Mouse (Mus musculus): Measurements from ENCODE around the gene Klhdc7b. TPM values are rescaled to one million over a fixed set of nuclear protein-coding genes. Genes with fewer than 3 reads are reported as not detected.

The Klhdc7b gene
- polyA plus RNA-seq, 1 experiment from 2014 or later, result not detected

- Histone ChIP-seq H3K9me3 (no peaks in the 10 kb centered on the region), H3K27me3 (ENCODE audit: insufficient read depth, poor library complexity, severe bottlenecking) (no peaks in the 10 kb centered on the region), H3K4me1 (replicated peaks) (peaks cover 34% of the 10 kb centered on the region), H3K27ac (peak overlapping the region; percentile 95), H3K4me3 (peak overlapping the region; percentile 89), H3K36me3 (peaks cover 64% of the 10 kb centered on the region)
- WGBS, result under 1% methylated on average over 15 of the region's 15 CpGs
- peak; percentile 90 for DNase-seq (ENCODE audit: low spot score)
Measured at GRCm38 (mm10) chr15:89356372-89356771, 28.3 kb upstream of the Klhdc7b start.

- H3K27me3 ChIP-seq (ENCODE audit: insufficient read depth, poor library complexity, severe bottlenecking), result no peaks in the 10 kb centered on the region
- no peak overlapping the region for H3K4me3 ChIP-seq
- 94% methylated on average over 3 of the region's 3 CpGs for WGBS
- peaks cover 64% of the 10 kb centered on the region for H3K36me3 ChIP-seq
- H3K4me1 ChIP-seq (replicated peaks), result peaks cover 32% of the 10 kb centered on the region
- H3K9me3 ChIP-seq, result no peaks in the 10 kb centered on the region
- DNase-seq (ENCODE audit: low spot score), result no peak
- H3K27ac ChIP-seq, result no peak overlapping the region
Measured at GRCm38 (mm10) chr15:89358784-89359183, 25.9 kb upstream of the Klhdc7b start.

DNA sequence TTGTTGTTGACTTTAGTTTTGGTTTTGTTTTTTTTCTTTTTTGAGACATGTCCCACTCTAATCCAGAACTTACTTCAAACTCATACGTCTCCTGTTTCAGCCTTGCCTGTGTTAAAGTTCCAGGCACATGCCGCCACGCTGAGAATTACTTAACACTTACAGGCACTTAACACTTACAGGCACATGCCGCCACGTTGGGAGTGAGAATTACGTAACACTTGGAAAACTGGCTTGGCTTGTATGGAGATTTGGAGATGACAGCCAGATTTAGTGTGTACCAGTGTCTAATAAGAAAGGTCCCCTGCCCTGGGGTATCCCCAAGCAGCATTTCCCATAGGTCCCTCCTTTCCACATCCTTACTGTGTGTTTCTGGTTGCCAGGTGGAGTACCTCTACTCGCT is 21.7 kb upstream of the Klhdc7b start:
- Histone ChIP-seq H3K4me3 (no peak overlapping the region), H3K27me3 (ENCODE audit: insufficient read depth, poor library complexity, severe bottlenecking) (no peaks in the 10 kb centered on the region), H3K4me1 (replicated peaks) (peaks cover 5% of the 10 kb centered on the region; the same call in 1 of the 2 replicates), H3K27ac (no peak overlapping the region), H3K9me3 (no peaks in the 10 kb centered on the region), H3K36me3 (peaks cover 97% of the 10 kb centered on the region)
- no peak for DNase-seq (ENCODE audit: low spot score)
- WGBS, result 95% methylated on average over 7 of the region's 7 CpGs

GRCm38 (mm10) chr15:89365141-89365551 is 19.6 kb upstream of the Klhdc7b start:
- Histone ChIP-seq H3K36me3 (peaks cover 100% of the 10 kb centered on the region), H3K27me3 (ENCODE audit: insufficient read depth, poor library complexity, severe bottlenecking) (no peaks in the 10 kb centered on the region), H3K4me1 (replicated peaks) (no peaks in the 10 kb centered on the region), H3K9me3 (no peaks in the 10 kb centered on the region), H3K27ac (no peak overlapping the region), H3K4me3 (no peak overlapping the region)
- no peak for DNase-seq (ENCODE audit: low spot score)
- 94% methylated on average over 4 of the region's 4 CpGs for WGBS

DNA sequence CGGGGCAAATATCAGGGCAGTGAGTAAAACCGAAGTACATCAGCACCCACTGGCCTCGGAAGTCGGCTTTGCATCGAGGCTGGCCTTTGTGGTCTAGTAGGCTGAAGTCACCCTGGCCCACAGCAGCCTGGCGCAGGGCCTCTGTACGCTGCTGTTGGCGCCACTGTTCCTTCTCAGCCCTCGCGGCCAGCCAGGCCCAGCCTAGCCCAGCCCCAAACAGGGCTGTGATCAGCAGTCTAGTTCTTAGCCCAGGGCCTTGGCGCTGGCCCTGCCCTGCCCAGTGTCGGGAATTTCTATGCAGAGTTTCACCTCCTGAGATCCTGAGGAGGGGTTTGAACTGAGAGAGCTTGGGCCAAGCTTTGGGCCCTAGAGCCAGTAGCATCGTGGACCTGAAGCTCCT is 12.6 kb upstream of the Klhdc7b start:
- Histone ChIP-seq H3K36me3 (peaks cover 61% of the 10 kb centered on the region), H3K9me3 (no peaks in the 10 kb centered on the region), H3K27me3 (ENCODE audit: insufficient read depth, poor library complexity, severe bottlenecking) (peaks cover 18% of the 10 kb centered on the region), H3K4me1 (replicated peaks) (peaks cover 28% of the 10 kb centered on the region), H3K4me3 (peak overlapping the region; percentile 71; the same call in 1 of the 2 replicates), H3K27ac (no peak overlapping the region; the same call in 1 of the 2 replicates)
- DNase-seq (ENCODE audit: low spot score), result no peak
- 92% methylated on average over 13 of the region's 13 CpGs for WGBS

DNA sequence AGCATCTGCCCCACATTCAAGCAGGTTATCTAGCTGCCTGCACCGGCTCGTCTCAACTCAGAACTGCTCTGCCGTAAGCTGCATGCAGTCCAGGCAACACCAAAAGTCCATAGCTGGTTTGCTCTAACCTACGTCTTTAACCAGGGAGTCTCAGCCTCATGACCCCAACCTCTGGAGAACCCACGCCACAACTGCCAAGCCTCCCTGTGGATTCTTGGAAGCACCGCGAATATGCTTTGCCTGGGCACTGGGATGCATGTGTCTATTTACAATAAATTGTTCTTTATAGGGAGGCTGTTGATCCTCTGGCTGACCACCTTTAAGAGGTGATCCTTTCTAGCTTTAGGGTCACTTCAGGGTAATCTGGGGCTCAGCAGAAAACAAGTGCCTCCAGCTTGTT is 12.2 kb upstream of the Klhdc7b start:
- Histone ChIP-seq H3K9me3 (no peaks in the 10 kb centered on the region), H3K4me3 (peak overlapping the region; percentile 71), H3K36me3 (peaks cover 56% of the 10 kb centered on the region), H3K27me3 (ENCODE audit: insufficient read depth, poor library complexity, severe bottlenecking) (peaks cover 22% of the 10 kb centered on the region), H3K4me1 (replicated peaks) (peaks cover 33% of the 10 kb centered on the region), H3K27ac (peak overlapping the region; percentile 95; the same call in 1 of the 2 replicates)
- 89% methylated on average over 7 of the region's 7 CpGs for WGBS
- DNase-seq (ENCODE audit: low spot score), result no peak

- peak; percentile 79 for DNase-seq (ENCODE audit: low spot score)
Measured at GRCm38 (mm10) chr15:89373027-89373761, 11.5 kb upstream of the Klhdc7b start.

DNA sequence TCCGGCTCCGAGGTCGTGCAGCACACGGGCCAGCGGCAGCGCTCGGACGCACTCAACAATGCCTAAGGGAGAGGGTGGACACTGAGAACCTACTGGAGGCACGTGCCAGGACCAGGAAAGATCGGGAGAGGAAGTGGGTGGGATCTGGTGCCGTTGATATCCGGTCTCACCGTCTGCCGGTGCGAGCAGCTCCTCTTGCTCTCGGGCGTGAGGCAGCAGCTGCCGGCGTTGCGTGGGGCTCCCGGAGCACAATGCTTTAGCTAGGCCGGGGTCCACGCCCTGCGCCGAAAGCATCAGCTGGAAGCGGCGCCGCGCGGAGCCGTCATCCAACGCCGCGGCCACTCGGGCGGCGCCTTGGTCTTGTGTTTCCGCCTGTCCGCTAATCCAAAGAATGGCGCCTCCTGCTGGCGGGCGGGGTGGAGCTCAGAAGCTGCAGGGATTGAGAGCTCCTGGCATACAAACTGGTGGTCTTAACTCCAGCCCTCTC is 10.9 kb upstream of the Klhdc7b start, which contains the start of gene Sco2:
Gene Sco2 (minus strand): TSS at position 85 of the 487 bp plus-strand sequence.
- Histone ChIP-seq H3K27ac (peak within 1 kb of the TSS; percentile 95), H3K9me3 (no peaks in the 10 kb centered on the region), H3K4me3 (peak within 1 kb of the TSS; percentile 71), H3K4me1 (replicated peaks) (peaks cover 45% of the 10 kb centered on the region), H3K36me3 (peaks cover 44% of the 10 kb centered on the region), H3K27me3 (ENCODE audit: insufficient read depth, poor library complexity, severe bottlenecking) (peaks cover 35% of the 10 kb centered on the region)
- peak; percentile 97 for DNase-seq (ENCODE audit: low spot score)
- WGBS, result under 1% methylated on average over 42 of the region's 42 CpGs

More at GRCm38 (mm10) chr15:89373027-89373761, 11.5 kb upstream of the Klhdc7b start:
- Histone ChIP-seq H3K27me3 (ENCODE audit: insufficient read depth, poor library complexity, severe bottlenecking) (peaks cover 29% of the 10 kb centered on the region), H3K4me1 (replicated peaks) (peaks cover 39% of the 10 kb centered on the region), H3K27ac (peak overlapping the region; percentile 95), H3K9me3 (no peaks in the 10 kb centered on the region), H3K4me3 (peak overlapping the region; percentile 71), H3K36me3 (peaks cover 50% of the 10 kb centered on the region)
- WGBS, result 3% methylated on average over 35 of the region's 35 CpGs

DNA sequence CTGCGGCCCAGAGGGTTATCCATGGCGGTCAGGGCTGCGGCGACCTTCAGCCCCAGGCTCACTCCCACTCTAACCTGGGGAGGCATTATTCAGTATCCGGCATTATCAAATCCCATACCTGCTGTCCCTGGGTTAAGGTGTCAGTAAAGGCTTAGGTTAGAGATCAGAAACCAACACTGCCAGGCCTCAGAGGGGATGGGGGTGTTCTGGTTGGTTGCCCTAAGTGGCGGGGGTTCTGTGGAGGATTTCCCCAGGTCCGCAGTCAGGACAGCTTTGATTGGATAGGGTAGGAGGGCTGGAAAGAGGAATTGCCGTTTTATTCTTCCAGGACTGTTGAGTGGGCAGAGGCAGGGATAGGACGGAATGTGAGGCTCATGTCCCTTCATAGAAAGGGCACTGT is 10.4 kb upstream of the Klhdc7b start:
- H3K27me3 ChIP-seq (ENCODE audit: insufficient read depth, poor library complexity, severe bottlenecking), result peaks cover 40% of the 10 kb centered on the region
- peak overlapping the region; percentile 95 for H3K27ac ChIP-seq
- DNase-seq (ENCODE audit: low spot score), result no peak
- peak overlapping the region; percentile 71 for H3K4me3 ChIP-seq
- peaks cover 38% of the 10 kb centered on the region for H3K36me3 ChIP-seq
- H3K9me3 ChIP-seq, result no peaks in the 10 kb centered on the region
- peaks cover 51% of the 10 kb centered on the region for H3K4me1 ChIP-seq (replicated peaks)
- WGBS, result 51% methylated on average over 9 of the region's 9 CpGs

DNA sequence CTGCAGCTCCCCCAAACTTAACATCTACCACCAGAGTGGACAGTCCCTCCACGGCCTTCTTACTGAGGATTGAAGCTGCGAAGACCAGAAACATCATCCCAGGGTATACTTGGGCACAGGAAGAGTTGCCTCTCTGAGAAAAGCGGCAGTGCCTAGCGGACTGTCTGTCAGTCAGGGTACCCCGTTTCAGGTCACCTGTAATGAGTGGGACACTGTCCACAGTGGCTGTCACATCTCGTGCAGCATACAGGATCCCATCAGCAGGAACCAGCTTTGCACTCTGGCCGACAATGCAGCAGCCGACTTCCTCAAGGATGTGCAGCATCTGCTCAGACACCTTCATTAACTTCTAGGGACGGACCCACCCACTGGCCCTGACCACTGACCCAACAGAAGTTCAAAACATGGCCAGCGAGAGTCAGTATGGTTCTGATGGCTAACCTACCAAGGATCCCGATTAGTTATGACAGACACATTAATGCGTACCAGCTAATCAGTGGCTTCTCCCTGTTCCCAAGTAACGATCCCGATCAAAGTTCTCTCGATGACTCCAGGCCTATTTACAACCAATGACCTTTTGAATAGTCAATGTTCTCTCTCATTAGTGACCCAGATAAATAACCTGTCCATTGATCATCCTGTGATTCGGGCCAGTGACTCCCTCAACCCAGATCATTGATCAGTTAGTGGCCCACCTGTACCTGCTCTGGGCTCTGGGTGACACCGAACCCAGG is 9.7 kb upstream of the Klhdc7b start:
- no peak for DNase-seq (ENCODE audit: low spot score)
- H3K4me1 ChIP-seq (replicated peaks), result peaks cover 53% of the 10 kb centered on the region
- H3K36me3 ChIP-seq, result peaks cover 32% of the 10 kb centered on the region
- no peaks in the 10 kb centered on the region for H3K9me3 ChIP-seq
- 92% methylated on average over 17 of the region's 17 CpGs for WGBS
- H3K27ac ChIP-seq, result peak overlapping the region; percentile 95; the same call in 1 of the 2 replicates
- peaks cover 47% of the 10 kb centered on the region for H3K27me3 ChIP-seq (ENCODE audit: insufficient read depth, poor library complexity, severe bottlenecking)
- no peak overlapping the region for H3K4me3 ChIP-seq

- 77% methylated on average over 7 of the region's 7 CpGs for WGBS
- Histone ChIP-seq H3K27me3 (ENCODE audit: insufficient read depth, poor library complexity, severe bottlenecking) (peaks cover 57% of the 10 kb centered on the region), H3K36me3 (peaks cover 21% of the 10 kb centered on the region)
Measured at GRCm38 (mm10) chr15:89376040-89376439, 8.7 kb upstream of the Klhdc7b start.

GRCm38 (mm10) chr15:89376957-89377356 is 7.8 kb upstream of the Klhdc7b start, which contains the start of gene Tymp:
Gene Tymp, minus strand, starts transcription at chr15:89377039.
- Histone ChIP-seq H3K36me3 (peaks cover 12% of the 10 kb centered on the region), H3K4me1 (replicated peaks) (peaks cover 51% of the 10 kb centered on the region), H3K27me3 (ENCODE audit: insufficient read depth, poor library complexity, severe bottlenecking) (peaks cover 65% of the 10 kb centered on the region), H3K27ac (no peak within 1 kb of the TSS), H3K4me3 (peak within 1 kb of the TSS; percentile 55), H3K9me3 (no peaks in the 10 kb centered on the region)
- WGBS, result 17% methylated on average over 16 of the region's 16 CpGs
- no peak for DNase-seq (ENCODE audit: low spot score)

More at GRCm38 (mm10) chr15:89376040-89376439, 8.7 kb upstream of the Klhdc7b start:
- no peak for DNase-seq (ENCODE audit: low spot score)
- Histone ChIP-seq H3K27ac (no peak overlapping the region), H3K4me3 (no peak overlapping the region), H3K9me3 (no peaks in the 10 kb centered on the region), H3K4me1 (replicated peaks) (peaks cover 53% of the 10 kb centered on the region)

All from hindbrain, embryonic 10.5 days (tissue).